Mouse (Mus musculus) ES-Bruce4 (cell line): ENCODE results near the gene Rps12. TPM values are rescaled to one million over a fixed set of nuclear protein-coding genes. Genes with fewer than 3 reads are reported as not detected.

Experiments
- H3K27ac ChIP-seq: 2 replicates; pipeline ENCODE4 v1.5.1; 2012; ENCODE audit warnings: low read length, inconsistent platforms; ENCODE audit not compliant: insufficient read depth
- H3K27me3 ChIP-seq: 2 replicates; pipeline ENCODE4 v1.6.1; 2012; ENCODE audit warnings: mild to moderate bottlenecking, low read length, inconsistent platforms; ENCODE audit not compliant: control insufficient read depth, poor library complexity, insufficient read depth, severe bottlenecking
- H3K36me3 ChIP-seq: 2 replicates; pipeline ENCODE4 v1.6.1; 2012; ENCODE audit warnings: inconsistent platforms, mild to moderate bottlenecking, low read length, moderate library complexity; ENCODE audit not compliant: control insufficient read depth, poor library complexity, insufficient read depth, severe bottlenecking
- H3K4me1 ChIP-seq: one replicate; pipeline ENCODE4 v1.8.1; 2011; ENCODE audit warnings: low read length; ENCODE audit not compliant: control insufficient read depth, insufficient read depth
- H3K4me3 ChIP-seq: 2 replicates; pipeline ENCODE4 v1.5.1; 2011; ENCODE audit warnings: low read depth, mild to moderate bottlenecking, low read length
- H3K9ac ChIP-seq: 2 replicates; pipeline ENCODE4 v1.6.1; 2012; ENCODE audit warnings: low read depth, mild to moderate bottlenecking, inconsistent platforms; ENCODE audit not compliant: poor library complexity, severe bottlenecking
- H3K9me3 ChIP-seq: replicated peaks from 2 replicates; pipeline ENCODE4 v1.6.1; 2012; ENCODE audit warnings: mild to moderate bottlenecking, low read length, inconsistent platforms; ENCODE audit not compliant: control insufficient read depth, poor library complexity, insufficient read depth, severe bottlenecking
- CTCF ChIP-seq: IDR thresholded peaks from one replicate; pipeline ENCODE4 v1.8.1; 2011; ENCODE audit warnings: low read depth, low read length
- EP300 ChIP-seq: IDR thresholded peaks from 2 replicates; pipeline ENCODE4 v1.6.1; 2011; ENCODE audit warnings: low read depth, low read length; ENCODE audit not compliant: insufficient read depth
- POLR2A ChIP-seq: IDR thresholded peaks from one replicate; pipeline ENCODE4 v1.8.1; 2011; ENCODE audit warnings: low read length; ENCODE audit not compliant: insufficient read depth
- polyA plus RNA-seq: library from polyadenylated mRNA; stranded (reverse); fragments of >200 nt; gene quantifications from 2 replicates; pipeline ENCODE4 v1.2.4, GENCODE M21; 2011; ENCODE audit warnings: low read depth; ENCODE audit not compliant: missing spikeins, insufficient read depth, insufficient read length

The Rps12 gene
- polyA plus RNA-seq, result 316 and 459 TPM in 2 replicates

DNA sequence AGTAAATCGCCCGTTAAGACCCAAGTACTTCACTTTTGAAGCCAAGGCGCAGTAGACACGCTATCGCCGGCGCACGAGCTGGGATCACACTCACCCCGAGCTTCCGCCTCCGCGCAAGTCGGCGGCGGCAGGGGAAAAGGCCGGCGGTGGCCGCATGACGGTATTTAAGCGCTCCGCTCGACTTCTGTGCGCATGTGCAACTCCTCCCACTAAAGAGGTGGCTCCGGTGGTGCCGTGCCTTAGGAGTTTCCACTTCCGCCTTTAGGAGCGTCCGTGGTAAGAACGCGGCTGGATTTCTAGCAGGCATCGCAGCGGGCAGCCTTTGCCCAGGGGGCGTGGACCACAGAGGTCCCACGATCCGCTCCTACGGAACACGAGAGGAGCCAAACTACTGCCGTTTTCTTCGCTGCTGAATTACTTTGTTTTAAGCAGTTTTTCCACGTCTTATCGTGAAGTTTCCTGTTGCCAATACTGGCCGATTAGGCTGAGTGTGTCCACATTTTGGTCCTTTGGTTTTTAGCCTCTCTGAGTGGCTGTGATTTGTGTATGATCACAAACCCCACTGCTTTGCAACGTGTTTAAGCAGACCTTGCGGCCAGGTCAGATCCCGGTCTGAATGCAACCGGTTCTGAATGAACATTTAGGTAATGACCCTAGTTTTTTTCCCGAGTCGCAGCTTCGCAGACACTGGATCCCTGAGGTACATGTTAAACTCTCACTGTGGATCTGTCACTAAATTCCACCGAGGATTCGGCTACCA, at the start of gene Rps12:
Rps12 (minus strand) TSS at position 214 of the 760 bp plus-strand sequence.
- Histone ChIP-seq H3K36me3 (peaks cover 42% of the 10 kb centered on the region), H3K4me1 (no peaks in the 10 kb centered on the region), H3K27ac (peak within 1 kb of the TSS; percentile 89), H3K4me3 (peak within 1 kb of the TSS; percentile 100), H3K9me3 (no peaks in the 10 kb centered on the region), H3K27me3 (no peaks in the 10 kb centered on the region), H3K9ac (peak within 1 kb of the TSS; percentile 96)
- TF ChIP-seq EP300 (no peak), POLR2A (peak; percentile 85)

DNA sequence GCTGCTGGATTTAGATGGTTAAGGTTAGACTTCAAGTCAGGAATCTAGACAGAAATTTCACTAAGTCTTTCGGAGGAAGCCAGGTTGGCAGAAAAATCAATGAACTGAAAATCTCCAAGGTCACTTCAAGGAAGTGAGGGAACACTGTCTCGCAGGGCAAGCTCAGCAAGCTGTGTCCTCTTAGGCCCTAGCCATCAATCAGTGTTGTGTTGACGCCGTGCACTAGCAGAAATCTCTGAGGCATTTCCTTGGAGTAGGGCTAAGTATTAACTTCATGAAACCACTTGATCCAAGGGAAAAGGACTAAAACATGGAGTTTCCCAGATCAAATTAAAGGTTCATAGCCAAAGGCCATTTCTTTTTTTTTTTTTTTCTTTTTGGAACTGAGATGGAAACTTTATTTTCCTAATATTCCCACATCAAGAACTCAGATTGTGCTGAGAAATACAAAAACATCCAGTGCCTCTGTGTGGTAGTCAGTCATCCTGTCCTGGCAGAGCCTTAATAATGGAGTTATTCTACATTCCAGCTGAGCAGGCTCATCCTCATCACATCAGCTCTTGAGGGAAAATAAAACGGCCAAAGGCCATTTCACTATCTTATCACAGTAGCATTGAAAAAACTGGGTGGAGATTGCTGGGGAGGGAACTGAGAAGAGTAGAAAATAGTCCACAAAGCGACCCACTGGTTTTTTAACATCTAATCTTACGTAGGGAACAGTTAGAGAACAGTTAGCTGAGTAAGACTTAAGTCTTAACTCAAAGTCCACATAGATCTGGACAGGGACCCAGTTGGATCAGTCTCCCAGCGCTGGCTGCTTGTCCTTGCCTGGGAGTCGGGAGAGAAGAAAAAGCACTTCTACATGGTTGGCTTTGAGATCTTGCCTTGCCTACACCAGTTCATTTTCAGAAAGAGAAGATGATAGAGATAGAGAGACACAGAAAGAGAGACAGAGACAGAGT, 49.2 kb upstream of the Rps12 start:
- no peak overlapping the region for H3K9ac ChIP-seq
- H3K4me3 ChIP-seq, result no peak overlapping the region
- no peaks in the 10 kb centered on the region for H3K9me3 ChIP-seq
- no peaks in the 10 kb centered on the region for H3K27me3 ChIP-seq
- no peak for TF ChIP-seq POLR2A
- no peak for TF ChIP-seq CTCF
- no peak for TF ChIP-seq EP300
- no peaks in the 10 kb centered on the region for H3K36me3 ChIP-seq
- no peak overlapping the region for H3K27ac ChIP-seq
- peaks cover 2% of the 10 kb centered on the region for H3K4me1 ChIP-seq

DNA sequence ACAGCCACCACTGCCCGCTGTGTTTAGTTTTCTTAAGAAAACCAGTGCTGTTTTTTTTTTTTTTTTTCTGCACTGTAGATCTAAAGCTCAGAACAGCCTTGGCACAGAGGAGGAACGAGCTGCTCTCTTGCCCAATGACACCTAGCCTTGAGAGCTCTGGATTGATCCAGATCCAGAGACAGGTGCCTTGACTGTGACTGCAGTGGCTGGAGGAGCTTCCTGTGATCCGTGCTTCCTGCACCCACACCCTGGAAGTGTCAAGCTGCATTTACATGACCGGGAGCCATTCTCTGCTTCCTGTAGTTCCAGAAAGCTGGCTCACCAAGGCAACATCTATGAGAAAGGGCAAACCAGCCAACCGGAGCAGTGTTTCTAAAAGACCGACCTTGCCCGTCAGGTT, 39.4 kb upstream of the Rps12 start:
- no peak overlapping the region for H3K4me3 ChIP-seq
- H3K27me3 ChIP-seq, result no peaks in the 10 kb centered on the region
- H3K27ac ChIP-seq, result no peak overlapping the region
- no peaks in the 10 kb centered on the region for H3K4me1 ChIP-seq
- H3K9ac ChIP-seq, result no peak overlapping the region
- no peak for TF ChIP-seq EP300
- no peak for TF ChIP-seq POLR2A
- TF ChIP-seq CTCF, result no peak
- no peaks in the 10 kb centered on the region; the same call in 1 of the 2 replicates for H3K36me3 ChIP-seq
- no peaks in the 10 kb centered on the region for H3K9me3 ChIP-seq

DNA sequence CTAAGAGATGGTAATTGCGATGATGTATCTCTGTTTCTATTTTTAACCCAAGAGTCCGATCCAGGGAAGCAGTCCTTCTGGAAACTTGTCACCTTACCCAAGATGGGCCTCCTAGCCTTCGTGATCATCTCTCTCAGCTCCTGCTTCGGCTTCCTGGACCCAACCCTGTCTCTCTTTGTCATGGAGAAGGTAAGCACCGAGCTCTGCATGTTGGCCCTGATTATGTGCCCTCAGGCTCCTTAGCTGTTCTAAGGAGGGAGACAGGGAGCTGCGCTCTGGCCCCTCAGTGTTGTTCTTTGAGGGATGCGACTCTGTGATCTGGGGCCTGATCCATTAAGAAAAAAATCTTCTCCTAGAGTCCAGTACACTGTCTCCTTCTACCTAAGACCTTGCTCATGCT, 29.2 kb upstream of the Rps12 start:
- no peak overlapping the region for H3K9ac ChIP-seq
- H3K27ac ChIP-seq, result no peak overlapping the region
- no peak overlapping the region for H3K4me3 ChIP-seq
- H3K4me1 ChIP-seq, result no peaks in the 10 kb centered on the region
- no peaks in the 10 kb centered on the region for H3K9me3 ChIP-seq
- H3K27me3 ChIP-seq, result no peaks in the 10 kb centered on the region
- TF ChIP-seq POLR2A, result no peak
- no peak for TF ChIP-seq EP300
- TF ChIP-seq CTCF, result no peak
- H3K36me3 ChIP-seq, result no peaks in the 10 kb centered on the region

DNA sequence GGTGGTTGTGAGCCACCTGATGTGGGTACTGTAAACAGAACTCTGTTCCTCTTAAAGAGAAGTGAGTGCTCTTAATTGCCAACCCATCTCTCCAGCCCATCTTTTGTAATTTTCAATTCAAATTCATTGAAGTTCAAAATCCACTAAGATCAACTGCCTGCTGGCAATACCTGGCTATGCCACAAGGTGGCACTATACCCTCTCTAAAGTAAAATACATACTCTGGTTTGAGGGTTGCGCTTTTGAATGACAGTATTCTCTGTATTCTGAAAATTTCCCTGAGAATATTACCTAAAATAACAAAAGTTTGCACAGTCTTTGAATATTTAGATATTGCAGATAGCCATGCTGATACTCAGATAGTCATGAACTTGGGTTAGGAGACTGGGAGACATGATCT, 28.1 kb upstream of the Rps12 start:
- no peak overlapping the region for H3K27ac ChIP-seq
- H3K9ac ChIP-seq, result no peak overlapping the region
- H3K9me3 ChIP-seq, result no peaks in the 10 kb centered on the region
- TF ChIP-seq POLR2A (no peak), EP300 (no peak), CTCF (peak; percentile 0)
- no peaks in the 10 kb centered on the region for H3K27me3 ChIP-seq
- no peaks in the 10 kb centered on the region for H3K4me1 ChIP-seq
- H3K4me3 ChIP-seq, result no peak overlapping the region
- H3K36me3 ChIP-seq, result no peaks in the 10 kb centered on the region
